Mouse (Mus musculus): ENCODE data around the gene Diaph3. TPM values are rescaled to one million over a fixed set of nuclear protein-coding genes. Genes with fewer than 3 reads are reported as not detected.

Gene Diaph3
- 0.35 and 0.37 TPM in 2 replicates for polyA plus RNA-seq (2012; rRNA removed; ENCODE audit: low replicate concordance)

GRCm38 (mm10) chr14:87140963-87141486 is at the start of gene Diaph3:
Diaph3 (minus strand) TSS chr14:87141235.

All from mammary gland, adult 2 months (tissue).